14 mouse cellular contexts compared by ENCODE assay signal in the genomic region with DNA sequence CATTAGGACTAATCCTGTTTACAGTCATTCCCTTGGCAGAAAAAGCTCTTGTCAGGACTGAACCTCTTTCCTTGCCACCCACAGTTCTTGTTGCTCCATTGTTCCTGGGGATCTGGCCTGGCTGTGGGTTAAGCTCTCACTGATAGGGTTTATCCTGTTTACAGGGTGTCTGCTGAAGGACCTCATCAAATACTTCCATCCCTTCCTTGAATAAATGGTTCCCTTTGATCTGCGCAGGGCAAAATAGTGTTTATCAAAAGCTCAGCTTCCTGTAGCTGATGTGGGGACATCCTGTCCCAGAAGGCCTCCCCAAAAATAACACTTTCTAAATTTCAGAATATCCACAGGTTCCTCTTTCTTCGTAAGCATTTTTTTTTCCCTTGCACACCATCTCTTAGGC. TPM values are rescaled to one million over a fixed set of nuclear protein-coding genes. Genes with fewer than 3 reads are reported as not detected.
DNase-seq lines count a peak whose midpoint lies in the region; ATAC-seq and TF ChIP-seq lines count a peak whose summit lies in the region.
"Had no signal": no experiment of that assay in that cellular context is flagged by ENCODE, and none has a peak within 500 bp of the region (broad histone marks: within the 10 kb centered on the region; RNA-seq: fewer than 3 reads in every experiment).

No protein-coding gene starts in this region.

- H3K4me1 ChIP-seq in heart, adult 2 months (ENCODE audit: control insufficient read depth, insufficient read depth, low read length), result peaks cover 5% of the 10 kb centered on the region
- H3K4me1 ChIP-seq in heart, embryonic 10.5 days, result peaks cover 30% of the 10 kb centered on the region
- no peaks in the 10 kb centered on the region; the same call in 1 of the 2 replicates for H3K4me1 ChIP-seq in liver, embryonic 13.5 days (replicated peaks)
- peaks cover 94% of the 10 kb centered on the region for H3K4me1 ChIP-seq in megakaryocyte, embryonic 14.5 days

- TF ChIP-seq POLR2A in heart, adult 2 months (IDR thresholded peaks at IDR 0.05; ENCODE audit: insufficient read depth, low read depth, low read length), result no peak

- H3K4me2 ChIP-seq in liver, embryonic 13.5 days, result no peak overlapping the region
- H3K4me2 ChIP-seq: embryonic facial prominence, embryonic 13.5 days; hindbrain, embryonic 13.5 days; kidney, embryonic 15.5 days had no signal

- peak in 1 of 2 experiments; percentile 40 for DNase-seq in heart, adult 2 months
- no peak for DNase-seq in heart, embryonic 10.5 days (ENCODE audit: low spot score)
- DNase-seq in liver, embryonic 13.5 days, result no peak
- no peak for DNase-seq in left cerebral cortex, postnatal 25 days (ENCODE audit: low spot score in 2 of 2)

- ATAC-seq in granulocyte monocyte progenitor cell, adult 5-6 weeks (replicated peaks; ENCODE audit: poor library complexity, severe bottlenecking), result peak; percentile 10
- 0 out of 2 replicates have a peak, but pooled peaks have one; percentile 35 for ATAC-seq in liver, embryonic 13.5 days (ENCODE audit: low read depth)
- no peak for ATAC-seq in megakaryocyte-erythroid progenitor cell, adult 5-6 weeks (replicated peaks; ENCODE audit: low FRiP score, low TSS enrichment, poor library complexity, severe bottlenecking)
- ATAC-seq in erythroblast, adult 5-6 weeks (replicated peaks; ENCODE audit: low FRiP score, poor library complexity, severe bottlenecking), result no peak
- ATAC-seq: CD4-positive, CD25-positive, alpha-beta regulatory T cell, adult 4 months had no signal

- H3K4me3 ChIP-seq in heart, adult 2 months, result no peak overlapping the region
- no peak overlapping the region for H3K4me3 ChIP-seq in heart, embryonic 10.5 days
- H3K4me3 ChIP-seq in liver, embryonic 13.5 days (replicated peaks), result no peak overlapping the region
- peak overlapping the region; percentile 38 for H3K4me3 ChIP-seq in megakaryocyte, embryonic 14.5 days (replicated peaks)
- H3K4me3 ChIP-seq: embryonic facial prominence, embryonic 13.5 days; hindbrain, embryonic 13.5 days; kidney, embryonic 15.5 days; myocyte had no signal

- intact Hi-C loops in heart, adult 2 months (cut with DNase I), result loop anchor here (5.0 kb wide), 2 partner anchors 39 to 894 kb away; no protein-coding TSS in a partner anchor
- intact Hi-C loops in left cerebral cortex, postnatal 25 days (cut with DNase I), result no loop called here

- no peaks in the 10 kb centered on the region for H3K79me2 ChIP-seq in heart, adult 2 months (replicated peaks; ENCODE audit: control insufficient read depth, insufficient read depth, low read length)

- 42% methylated on average over 2 of the region's 2 CpGs for WGBS in heart, adult 2 months
- WGBS in heart, embryonic 10.5 days, result 30% methylated on average over 2 of the region's 2 CpGs
- 12% methylated on average over 2 of the region's 2 CpGs for WGBS in liver, embryonic 13.5 days (ENCODE audit: insufficient replicate concordance)

- no peak overlapping the region for H3K9ac ChIP-seq in heart, adult 2 months (ENCODE audit: low read depth, low read length)
- no peak overlapping the region for H3K9ac ChIP-seq in liver, embryonic 13.5 days
- H3K9ac ChIP-seq: embryonic facial prominence, embryonic 13.5 days; hindbrain, embryonic 13.5 days; kidney, embryonic 15.5 days; liver, embryonic 14.5 days had no signal

- H3K27ac ChIP-seq in heart, adult 2 months, result peak overlapping the region; percentile 54
- no peak overlapping the region for H3K27ac ChIP-seq in heart, embryonic 10.5 days
- no peak overlapping the region for H3K27ac ChIP-seq in liver, embryonic 13.5 days
- H3K27ac ChIP-seq: embryonic facial prominence, embryonic 13.5 days; hindbrain, embryonic 13.5 days; kidney, embryonic 15.5 days; liver, embryonic 14.5 days had no signal

- H3K27me3 ChIP-seq in heart, adult 2 months (ENCODE audit: control insufficient read depth, insufficient read depth, low read length), result no peaks in the 10 kb centered on the region
- peaks cover 15% of the 10 kb centered on the region for H3K27me3 ChIP-seq in heart, embryonic 10.5 days (ENCODE audit: insufficient read depth, poor library complexity, severe bottlenecking)
- H3K27me3 ChIP-seq in liver, embryonic 13.5 days, result no peaks in the 10 kb centered on the region
- H3K27me3 ChIP-seq in megakaryocyte, embryonic 14.5 days (replicated peaks), result no peaks in the 10 kb centered on the region
- H3K27me3 ChIP-seq: kidney, embryonic 15.5 days had no signal

- no peaks in the 10 kb centered on the region for H3K36me3 ChIP-seq in heart, adult 2 months (ENCODE audit: control insufficient read depth, insufficient read depth, low read length)
- no peaks in the 10 kb centered on the region for H3K36me3 ChIP-seq in heart, embryonic 10.5 days
- H3K36me3 ChIP-seq in liver, embryonic 13.5 days, result no peaks in the 10 kb centered on the region
- H3K36me3 ChIP-seq in megakaryocyte, embryonic 14.5 days (replicated peaks; ENCODE audit: low read length), result no peaks in the 10 kb centered on the region
- H3K36me3 ChIP-seq: embryonic facial prominence, embryonic 13.5 days; hindbrain, embryonic 13.5 days; kidney, embryonic 15.5 days had no signal

- H3K9me3 ChIP-seq in heart, embryonic 10.5 days, result no peaks in the 10 kb centered on the region
- H3K9me3 ChIP-seq in liver, embryonic 13.5 days (replicated peaks), result no peaks in the 10 kb centered on the region
- H3K9me3 ChIP-seq in megakaryocyte, embryonic 14.5 days, result no peaks in the 10 kb centered on the region
- H3K9me3 ChIP-seq: embryonic facial prominence, embryonic 13.5 days; hindbrain, embryonic 13.5 days; kidney, embryonic 15.5 days had no signal

- no peak for TF ChIP-seq CTCF in heart, adult 2 months (IDR thresholded peaks at IDR 0.05)

- TF ChIP-seq EP300 in heart, adult 2 months (IDR thresholded peaks at IDR 0.05; ENCODE audit: insufficient read depth, low read depth, low read length), result 0 out of 2 replicates have a peak, but pooled peaks have one; percentile 29

RNA-seq across cellular contexts. Expression of gene Lifr, which starts 1.7 kb away (rescaled TPM):
- total RNA-seq in heart, adult 2 months (2021), result 10 to 100 TPM; 56.2 to 62.9 TPM
- 16.8 and 18.1 TPM in 2 replicates for polyA plus RNA-seq in heart, adult 2 months (2012; rRNA removed)
- 14.6 and 20.5 TPM in 2 replicates for polyA plus RNA-seq in heart, embryonic 10.5 days (2016; fragmentation: Nextera tagmentation; extraction: Ambion mirVana)
- not detected in 2 replicates for total RNA-seq in granulocyte monocyte progenitor cell, adult 5-6 weeks (2014; fragmentation: Nextera tagmentation)
- 0.15 and 1.3 TPM in 2 replicates for total RNA-seq in granulocyte monocyte progenitor cell, adult 5-6 weeks (2017)
- polyA plus RNA-seq in liver, embryonic 13.5 days (2015; fragmentation: Nextera tagmentation; extraction: Ambion mirVana), result 20.5 and 24.9 TPM in 2 replicates
- polyA plus RNA-seq in megakaryocyte, embryonic 14.5 days (2012; ENCODE audit: insufficient read depth, low replicate concordance), result 18.9 TPM in 1 of 2 replicates, not detected in the other
- total RNA-seq in megakaryocyte-erythroid progenitor cell, adult 5-6 weeks (2014; fragmentation: Nextera tagmentation), result 0.05 and 0.24 TPM in 2 replicates
- 0.11 and 0.56 TPM in 2 replicates for total RNA-seq in megakaryocyte-erythroid progenitor cell, adult 5-6 weeks (2017)
- 10 to 100 TPM; 43.4 to 48.2 TPM for total RNA-seq in left cerebral cortex, postnatal 25 days (2021)
- 0.19 and 2.3 TPM in 2 replicates for total RNA-seq in erythroblast, adult 5-6 weeks (2015; ENCODE audit: low replicate concordance)
- 0.60 and 0.70 TPM in 2 replicates for total RNA-seq in erythroblast, adult 5-6 weeks (2017; ENCODE audit: low replicate concordance)

Comparison
In these comparisons a context has a peak if more than half of its experiments do, and no peak if none do; other contexts are left out.
1. ATAC-seq: peak in granulocyte monocyte progenitor cell, adult 5-6 weeks (single experiment) and liver, embryonic 13.5 days (single experiment); none in megakaryocyte-erythroid progenitor cell, adult 5-6 weeks (single experiment) and erythroblast, adult 5-6 weeks (single experiment).
2. RNA of gene Lifr, which starts 1.7 kb away (total RNA-seq): 56.2 to 62.9 TPM in heart, adult 2 months and 43.4 to 48.2 TPM in left cerebral cortex, postnatal 25 days; 0.19 to 2.3 TPM in erythroblast, adult 5-6 weeks, 0.05 to 0.56 TPM in megakaryocyte-erythroid progenitor cell, adult 5-6 weeks and 0.15 to 1.3 TPM in granulocyte monocyte progenitor cell, adult 5-6 weeks; every median in the first group is over 10 times any median in the second.